Mouse (Mus musculus): ENCODE data around the gene Fbxo39. TPM values are rescaled to one million over a fixed set of nuclear protein-coding genes. Genes with fewer than 3 reads are reported as not detected.

The Fbxo39 gene
- not detected in 2 replicates for polyA plus RNA-seq (2015; fragmentation: Nextera tagmentation; extraction: Ambion mirVana)

DNA sequence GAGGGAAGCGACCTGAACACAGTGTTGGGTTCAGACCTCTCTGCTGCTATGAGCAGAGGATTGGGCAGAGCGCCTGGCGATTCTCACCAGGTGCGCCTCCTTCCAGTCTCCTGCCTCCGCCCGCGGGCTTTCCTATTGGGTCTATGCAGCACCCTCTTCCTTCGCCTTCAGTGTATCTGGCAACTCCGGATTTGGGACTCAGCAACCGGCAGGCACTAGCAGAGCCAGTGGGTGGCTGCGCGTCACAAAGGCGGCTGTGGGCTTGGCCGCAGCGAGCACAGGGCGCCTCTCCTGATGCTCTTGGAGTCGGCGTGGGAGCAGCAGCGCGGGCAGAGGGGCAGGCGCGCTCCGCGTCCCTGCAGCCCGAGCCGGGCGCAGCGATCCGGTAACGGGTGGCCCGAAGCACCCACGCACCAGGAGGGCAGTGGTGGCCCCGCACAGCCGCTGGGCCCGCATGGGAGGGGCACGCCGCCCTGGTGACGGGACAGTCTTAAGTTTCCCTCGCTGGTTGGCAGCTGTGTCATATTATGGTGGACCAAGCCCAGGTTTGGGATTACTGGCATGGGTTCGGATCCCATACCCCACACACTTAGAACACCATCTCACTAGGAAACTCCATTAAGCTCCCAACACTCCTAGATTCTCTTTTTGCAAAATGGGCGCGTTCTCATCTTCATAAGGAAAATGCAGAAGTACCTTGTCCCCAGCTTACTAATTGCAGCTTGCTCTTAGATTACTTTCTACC is at the start of gene Fbxo39:
TSS of gene Fbxo39 (plus strand) at position 294 of the 745 bp plus-strand sequence.

DNA sequence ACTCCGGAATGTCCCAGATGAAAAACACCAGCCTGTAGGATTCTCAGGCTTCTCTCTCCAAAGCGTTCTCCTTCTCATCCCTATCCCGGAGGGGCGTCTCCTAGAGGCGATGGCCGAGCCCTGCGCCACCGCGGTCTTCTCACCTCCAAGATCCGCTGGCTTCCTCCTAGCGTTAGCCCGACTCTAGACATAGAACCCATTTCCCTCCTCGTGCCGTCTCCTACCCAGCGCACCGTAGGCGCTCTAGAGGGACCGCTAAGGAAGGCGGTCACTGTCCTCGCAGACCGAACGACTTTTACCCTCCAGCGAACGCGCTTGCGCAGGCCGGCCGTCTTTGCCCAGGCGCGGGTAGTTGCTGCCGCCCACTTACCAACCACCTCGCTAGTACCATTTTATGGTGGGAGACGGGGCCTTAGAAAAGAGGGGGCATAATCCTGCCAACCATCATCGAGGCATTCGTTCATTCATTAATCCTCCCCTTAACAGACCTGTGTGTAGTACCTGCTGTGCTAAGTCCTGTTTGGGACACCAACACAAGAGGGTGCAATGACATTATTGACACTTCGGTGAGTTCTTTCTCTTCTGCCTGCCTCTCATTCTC is 47.2 kb upstream of the Fbxo39 start, which contains the start of gene Slc13a5:
TSS of gene Slc13a5 (minus strand) at position 263 of the 601 bp plus-strand sequence.

DNA sequence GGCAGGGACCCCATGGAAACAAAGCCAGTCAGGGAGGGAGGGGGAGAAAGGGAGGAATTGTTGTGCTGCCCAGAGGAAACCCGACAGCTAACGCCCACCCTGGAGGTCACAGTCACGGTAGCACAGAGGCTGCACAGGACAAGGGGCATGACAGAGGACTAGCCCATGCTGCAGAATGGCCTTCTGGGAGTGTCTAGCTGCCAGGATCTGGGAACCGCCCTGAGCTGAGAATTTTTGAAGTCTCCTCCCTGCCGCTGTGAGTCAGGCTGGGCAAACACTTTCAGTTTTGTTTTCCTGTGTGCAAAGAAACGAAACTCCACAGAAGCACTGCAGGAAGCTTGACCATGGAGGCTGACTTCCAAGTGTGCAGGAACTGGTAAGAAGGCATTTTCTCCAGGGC is 12.9 kb upstream of the Fbxo39 start, which contains the start of gene Xaf1:
TSS of gene Xaf1 (plus strand) at position 296 of the 400 bp plus-strand sequence.

DNA sequence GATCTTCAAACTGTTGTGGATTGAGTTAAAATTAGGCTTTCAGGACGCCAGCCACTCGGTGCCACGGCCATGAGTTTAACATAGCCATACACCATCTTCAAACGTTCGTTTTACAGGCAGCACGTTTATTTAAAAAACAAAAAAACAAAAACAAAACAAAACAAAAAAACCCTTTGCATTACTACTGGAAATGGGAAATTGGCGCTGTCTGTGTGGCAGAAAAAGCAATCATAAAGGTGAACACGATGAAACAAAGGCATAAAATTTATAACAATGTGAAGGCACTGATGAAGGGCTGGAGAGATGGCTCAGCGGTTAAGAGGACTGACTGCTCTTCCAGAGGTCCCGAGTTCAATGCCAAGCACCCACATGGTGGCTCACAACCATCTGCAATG is 48.1 kb downstream of the Fbxo39 start, which contains the start of gene Tekt1:
TSS of gene Tekt1 (minus strand) at position 96 of the 395 bp plus-strand sequence.

Other genes starting within 250 kb of the Fbxo39 start
- 0.13 and 0.36 TPM in 2 replicates for gene Pitpnm3, start 178.7 kb upstream of the Fbxo39 start, polyA plus RNA-seq (2015; fragmentation: Nextera tagmentation; extraction: Ambion mirVana)
- 0.04 and 0.12 TPM in 2 replicates for gene Gm43951, start 107.6 kb upstream of the Fbxo39 start, polyA plus RNA-seq (2015; fragmentation: Nextera tagmentation; extraction: Ambion mirVana)
- 2.9 and 3.6 TPM in 2 replicates for gene 4933427D14Rik, start 107.0 kb upstream of the Fbxo39 start, polyA plus RNA-seq (2015; fragmentation: Nextera tagmentation; extraction: Ambion mirVana)
- gene Txndc17, start 106.9 kb upstream of the Fbxo39 start, polyA plus RNA-seq (2015; fragmentation: Nextera tagmentation; extraction: Ambion mirVana), result 118 and 128 TPM in 2 replicates
- gene Med31, start 98.9 kb upstream of the Fbxo39 start, polyA plus RNA-seq (2015; fragmentation: Nextera tagmentation; extraction: Ambion mirVana), result 26.2 and 27.0 TPM in 2 replicates
- 0.37 TPM in 1 of 2 replicates, not detected in the other for gene Slc13a5, start 47.2 kb upstream of the Fbxo39 start, polyA plus RNA-seq (2015; fragmentation: Nextera tagmentation; extraction: Ambion mirVana)
- gene Xaf1, start 12.8 kb upstream of the Fbxo39 start, polyA plus RNA-seq (2015; fragmentation: Nextera tagmentation; extraction: Ambion mirVana), result 18.4 and 19.3 TPM in 2 replicates
- 1.0 and 1.2 TPM in 2 replicates for gene Tekt1, start 48.0 kb downstream of the Fbxo39 start, polyA plus RNA-seq (2015; fragmentation: Nextera tagmentation; extraction: Ambion mirVana)
- gene Smtnl2, start 97.3 kb downstream of the Fbxo39 start, polyA plus RNA-seq (2015; fragmentation: Nextera tagmentation; extraction: Ambion mirVana), result 208 and 220 TPM in 2 replicates
- gene Ggt6, start 121.1 kb downstream of the Fbxo39 start, polyA plus RNA-seq (2015; fragmentation: Nextera tagmentation; extraction: Ambion mirVana), result 0.08 and 0.69 TPM in 2 replicates
- 60.2 and 61.9 TPM in 2 replicates for gene Mybbp1a, start 126.9 kb downstream of the Fbxo39 start, polyA plus RNA-seq (2015; fragmentation: Nextera tagmentation; extraction: Ambion mirVana)
- gene Spns2, start 175.5 kb downstream of the Fbxo39 start, polyA plus RNA-seq (2015; fragmentation: Nextera tagmentation; extraction: Ambion mirVana), result 2.9 and 3.3 TPM in 2 replicates
- 0.11 TPM in 1 of 2 replicates, not detected in the other for gene Spns3, start 236.1 kb downstream of the Fbxo39 start, polyA plus RNA-seq (2015; fragmentation: Nextera tagmentation; extraction: Ambion mirVana)

All from skeletal muscle tissue, postnatal 0 days (tissue).